Mouse (Mus musculus) G1E (cell line): ENCODE results near the gene Magi2.

Source experiments
- CTCF ChIP-seq: IDR thresholded peaks from 2 replicates; pipeline ENCODE4 v1.5.1; 2012; ENCODE audit warnings: low read depth, low read length, inconsistent platforms, mixed read lengths
- GATA1 ChIP-seq: IDR thresholded peaks from 2 replicates; pipeline ENCODE4 v1.6.1; 2012; ENCODE audit warnings: borderline replicate concordance, low read length, inconsistent platforms, mixed read lengths
- GATA2 ChIP-seq: IDR thresholded peaks from 2 replicates; pipeline ENCODE4 v1.6.1; 2012; ENCODE audit warnings: low read depth, low read length, inconsistent platforms, borderline replicate concordance
- TAL1 ChIP-seq: conservative IDR thresholded peaks from 2 replicates; pipeline ENCODE4 v1.6.1; 2012; ENCODE audit warnings: low read depth, low read length, inconsistent platforms, mixed read lengths

DNA sequence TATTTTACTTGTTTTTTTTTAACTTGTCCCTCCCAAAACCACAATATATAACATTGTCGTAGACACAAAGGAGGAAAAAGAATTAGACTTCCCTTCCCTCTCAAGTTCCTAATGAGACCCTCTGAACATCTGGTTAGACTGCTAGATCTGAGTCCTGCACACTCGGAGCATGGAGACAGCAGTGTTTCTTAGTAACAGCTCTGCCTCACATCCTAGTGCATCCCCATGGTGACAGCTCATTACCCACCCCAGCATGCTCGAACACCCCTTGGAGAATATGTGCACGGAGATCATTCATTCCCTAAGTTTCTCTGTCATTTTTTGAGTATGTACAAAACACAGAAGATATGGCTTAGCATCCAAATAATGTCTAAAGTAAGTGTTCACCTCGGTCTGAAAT lies 1317.5 kb downstream of the Magi2 start:
- TF ChIP-seq GATA1, result no peak
- no peak for TF ChIP-seq GATA2
- TF ChIP-seq CTCF, result no peak
- TF ChIP-seq TAL1, result no peak
